Mouse (Mus musculus) liver, embryonic 14.5 days (tissue): ENCODE measurements around the gene Map3k11. TPM values are rescaled to one million over a fixed set of nuclear protein-coding genes. Genes with fewer than 3 reads are reported as not detected.

Experiments used
- ATAC-seq: fragments of 200-750 bp; cut with Nextera tagmentation; 2 replicates; pipeline ENCODE4 v1.8.0; 2017; ENCODE audit warnings: moderate number of reproducible peaks, mild to moderate bottlenecking, moderate library complexity; ENCODE audit not compliant: insufficient read depth
- DNase-seq, 3 experiments: peaks; one replicate each; pipeline ENCODE4 v3.0.0-alpha.2; 2012 to 2013; ENCODE audit warnings: low read depth in 3 of 3, low spot score in 3 of 3
- H3K27ac ChIP-seq: fragments of 300-500 bp; sonication (generic); 2 replicates; pipeline ENCODE4 v1.5.1; 2014; ENCODE audit warnings: moderate library complexity, mild to moderate bottlenecking, control low read depth, inconsistent platforms
- H3K27me3 ChIP-seq: fragments of 300-500 bp; sonication (generic); 2 replicates; pipeline ENCODE4 v1.6.1; 2014; ENCODE audit warnings: mild to moderate bottlenecking, low read length, moderate library complexity; ENCODE audit not compliant: control insufficient read depth, insufficient read depth
- H3K36me3 ChIP-seq: fragments of 300-500 bp; sonication (generic); replicated peaks from 2 replicates; pipeline ENCODE4 v1.6.1; 2014; ENCODE audit warnings: low read depth; ENCODE audit not compliant: control insufficient read depth, insufficient read depth
- H3K4me1 ChIP-seq, 2 experiments: fragments of 200-500 bp in 1 of 2; fragments of 300-500 bp in 1 of 2; sonication (generic) in 1 of 2; replicated peaks; 2 replicates each; pipeline ENCODE4 v1.6.1; 2012 to 2014; ENCODE audit warnings: antibody characterized with exemption in 1 of 2, inconsistent platforms in 1 of 2, low read length in 1 of 2; ENCODE audit not compliant: control insufficient read depth in 2 of 2, insufficient read depth in 2 of 2
- H3K4me2 ChIP-seq: fragments of 300-500 bp; sonication (generic); 2 replicates; pipeline ENCODE4 v1.6.1; 2014; ENCODE audit warnings: low read depth, mild to moderate bottlenecking, control low read depth, moderate library complexity
- H3K4me3 ChIP-seq, 2 experiments: fragments of 200-500 bp in 1 of 2; fragments of 300-500 bp in 1 of 2; sonication (generic) in 1 of 2; 2 replicates each; pipeline ENCODE4 v1.5.1; 2012 to 2014; ENCODE audit warnings: low read depth in 2 of 2, low read length in 2 of 2, mild to moderate bottlenecking in 2 of 2, control low read depth in 1 of 2, inconsistent platforms in 1 of 2, moderate library complexity in 1 of 2; ENCODE audit not compliant: insufficient read depth in 1 of 2
- H3K9ac ChIP-seq: fragments of 300-500 bp; sonication (generic); replicated peaks from 2 replicates; pipeline ENCODE4 v1.6.1; 2014; ENCODE audit warnings: mild to moderate bottlenecking, control low read depth, moderate library complexity
- H3K9me3 ChIP-seq: fragments of 300-500 bp; sonication (generic); 2 replicates; pipeline ENCODE4 v1.6.1; 2016; ENCODE audit warnings: low read length, mixed read lengths; ENCODE audit not compliant: control insufficient read depth
- CTCF ChIP-seq: IDR thresholded peaks from 2 replicates; pipeline ENCODE4 v1.5.1; 2016; ENCODE audit warnings: antibody characterized with exemption, low read depth, control low read depth
- EP300 ChIP-seq: IDR thresholded peaks from 2 replicates; pipeline ENCODE4 v1.6.1; 2016; ENCODE audit warnings: antibody characterized with exemption, low read depth
- WGBS: fragments of 180-500 bp; shearing (Covaris S2); extraction: QIAGEN DNeasy Blood & Tissue Kit; methylation state at CpG from one replicate; pipeline ENCODE4 v1.1.7; 2014; ENCODE audit not compliant: insufficient replicate concordance; 5-methylcytosine and 5-hydroxymethylcytosine counted together
- polyA plus RNA-seq, 2 experiments: library from polyadenylated mRNA; depleted of rRNA in 1 of 2; stranded (reverse) in 1 of 2; unstranded in 1 of 2; fragments of >200 nt; fragmentation: Nextera tagmentation in 1 of 2; extraction: Ambion mirVana in 1 of 2; gene quantifications; 2 replicates each; pipeline versions ENCODE4 v1.2.1 to v1.2.3; 2012 to 2014

The Map3k11 gene
- polyA plus RNA-seq, 2 experiments: 9.1 to 13.7 TPM

DNA sequence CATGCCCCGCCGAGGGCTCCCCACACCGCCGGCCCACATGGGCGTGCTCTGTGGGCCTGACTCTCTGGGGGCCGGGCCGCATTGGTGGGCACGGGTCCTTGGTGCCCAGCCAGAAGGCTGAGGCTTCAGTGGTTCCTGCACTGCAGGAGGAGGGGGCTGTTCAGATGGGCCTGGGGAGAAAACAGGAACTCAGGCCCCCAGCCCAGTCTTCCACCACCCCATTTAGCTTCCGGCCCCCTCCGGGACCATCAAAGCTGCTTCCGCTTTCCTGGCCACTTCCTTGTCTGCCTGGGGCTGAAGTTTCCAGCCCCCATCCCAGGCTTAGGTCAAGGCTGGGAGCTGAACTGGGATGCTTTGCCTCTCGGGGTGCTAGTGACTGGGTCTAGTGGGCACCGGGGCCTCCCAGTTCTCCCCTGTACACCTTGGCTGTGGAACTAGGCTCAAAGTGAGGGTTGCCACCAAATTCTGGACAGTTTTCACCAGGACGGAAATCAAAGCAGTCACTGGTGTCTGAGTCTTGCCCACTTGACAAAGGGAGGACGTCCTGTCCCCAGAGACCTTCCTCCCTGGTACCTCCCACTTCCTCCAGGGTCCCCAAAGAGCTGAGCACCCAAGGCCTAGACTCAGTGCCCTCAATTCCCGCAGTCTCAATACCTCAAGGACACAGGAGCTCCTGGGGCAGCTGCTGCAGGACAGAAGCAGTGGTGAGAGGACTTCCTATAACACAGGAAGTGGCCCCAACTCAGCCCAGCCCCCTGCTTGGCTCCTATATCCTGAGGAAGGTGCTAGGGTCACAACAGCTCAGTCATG lies 27.4 kb upstream of the Map3k11 start:
- WGBS: 22% methylated on average over 16 of the region's 16 CpGs
- TF ChIP-seq CTCF: no peak
- peak overlapping the region; percentile 28 to 79 for H3K4me3 ChIP-seq
- H3K36me3 ChIP-seq: peaks cover 22% of the 10 kb centered on the region
- H3K4me2 ChIP-seq: peak overlapping the region; percentile 95
- H3K9ac ChIP-seq: peak overlapping the region; percentile 80
- DNase-seq (no peak), ATAC-seq (no peak)
- no peaks in the 10 kb centered on the region for H3K27me3 ChIP-seq
- peak overlapping the region; percentile 38 for H3K27ac ChIP-seq
- peaks cover 29 to 35% of the 10 kb centered on the region in 2 experiments for H3K4me1 ChIP-seq
- no peaks in the 10 kb centered on the region for H3K9me3 ChIP-seq

DNA sequence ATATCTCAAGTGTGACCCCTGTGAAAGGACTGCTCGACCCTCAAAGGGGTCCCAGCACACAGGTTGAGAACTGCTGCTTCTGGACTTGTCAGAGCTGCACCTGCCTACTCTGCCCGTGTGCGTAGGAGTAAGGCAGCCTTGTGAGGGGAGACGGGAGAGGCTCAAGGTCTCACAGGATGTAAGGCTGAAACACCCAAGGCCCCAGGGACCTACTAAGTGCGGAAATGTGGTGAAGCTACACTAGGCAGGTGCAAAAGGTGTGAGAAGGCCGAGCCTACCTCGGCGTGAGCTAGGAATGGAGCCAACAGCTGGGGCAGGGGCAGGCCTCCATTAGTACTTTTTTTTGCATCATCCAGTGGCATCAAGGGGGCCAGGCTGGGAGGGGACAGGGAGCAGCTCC lies 26.2 kb upstream of the Map3k11 start:
- 55% methylated on average over 8 of the region's 8 CpGs for WGBS
- H3K4me2 ChIP-seq: peak overlapping the region; percentile 95
- peaks cover 24% of the 10 kb centered on the region for H3K36me3 ChIP-seq
- H3K9ac ChIP-seq: peak overlapping the region; percentile 80
- H3K9me3 ChIP-seq: no peaks in the 10 kb centered on the region
- H3K27ac ChIP-seq: peak overlapping the region; percentile 97
- H3K4me3 ChIP-seq: peak overlapping the region; percentile 79 to 84
- TF ChIP-seq CTCF (no peak), EP300 (no peak)
- DNase-seq (no peak), ATAC-seq (no peak)
- peaks cover 34 to 39% of the 10 kb centered on the region in 2 experiments for H3K4me1 ChIP-seq
- no peaks in the 10 kb centered on the region for H3K27me3 ChIP-seq

DNA sequence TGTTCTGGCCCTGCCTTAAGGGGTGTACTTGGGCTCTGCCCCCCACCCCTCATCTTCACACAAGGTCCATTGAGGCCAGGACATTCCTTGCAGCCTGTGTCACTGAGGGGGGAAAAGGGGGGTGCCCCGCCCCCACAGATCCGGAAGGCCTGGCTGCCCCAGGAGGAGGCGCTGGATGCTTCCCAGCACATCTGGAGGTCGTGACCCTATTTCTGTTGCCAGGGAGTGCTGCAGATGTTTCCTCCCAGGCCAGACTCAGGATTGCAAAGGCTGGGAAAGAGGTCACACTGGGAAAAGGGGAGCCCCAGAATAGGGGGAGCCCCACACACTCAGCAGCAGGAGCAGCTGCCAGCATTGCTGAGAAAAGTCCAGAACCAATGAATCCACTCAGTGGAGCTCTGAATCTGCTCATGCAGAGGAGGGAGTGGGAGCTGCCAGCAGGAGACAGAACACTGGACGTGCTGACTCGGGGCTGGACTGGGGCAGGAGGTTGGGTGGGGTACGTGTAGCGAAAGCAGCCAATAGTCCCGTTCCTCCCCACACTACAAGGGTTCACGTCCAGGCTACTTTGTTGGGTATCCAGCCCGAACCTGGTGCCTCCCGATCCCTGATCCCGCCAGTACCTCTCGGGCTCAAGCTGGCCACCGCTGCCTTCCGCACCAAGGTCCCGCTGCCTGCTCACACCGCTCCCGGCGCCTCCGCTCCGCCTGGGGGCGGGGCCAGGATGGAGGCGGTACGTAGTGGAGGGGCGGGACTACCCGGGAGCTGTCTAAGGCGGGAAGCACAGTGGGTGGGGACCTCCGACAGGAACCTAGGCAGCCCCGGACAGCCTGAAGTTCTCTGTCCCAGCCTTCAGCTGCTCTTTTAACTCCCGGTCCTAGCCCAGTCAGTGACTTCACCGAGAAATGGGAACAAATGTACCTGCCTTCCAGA lies 25.3 kb upstream of the Map3k11 start, which contains the start of gene Sipa1:
Sipa1 (minus strand) TSS at position 727 of the 933 bp plus-strand sequence.
- Histone ChIP-seq H3K9ac (peak within 1 kb of the TSS; percentile 80), H3K4me1 (peaks cover 34 to 39% of the 10 kb centered on the region in 2 experiments), H3K4me3 (peak within 1 kb of the TSS; percentile 79 to 84), H3K27me3 (no peaks in the 10 kb centered on the region), H3K27ac (peak within 1 kb of the TSS; percentile 97), H3K4me2 (peak within 1 kb of the TSS; percentile 95), H3K36me3 (peaks cover 20% of the 10 kb centered on the region), H3K9me3 (no peaks in the 10 kb centered on the region)
- DNase-seq (peak; percentile 90 to 92 (median 91)), ATAC-seq (peak; percentile 83)
- TF ChIP-seq EP300 (no peak), CTCF (peak; percentile 32)
- under 1% methylated on average over 32 of the region's 32 CpGs for WGBS

DNA sequence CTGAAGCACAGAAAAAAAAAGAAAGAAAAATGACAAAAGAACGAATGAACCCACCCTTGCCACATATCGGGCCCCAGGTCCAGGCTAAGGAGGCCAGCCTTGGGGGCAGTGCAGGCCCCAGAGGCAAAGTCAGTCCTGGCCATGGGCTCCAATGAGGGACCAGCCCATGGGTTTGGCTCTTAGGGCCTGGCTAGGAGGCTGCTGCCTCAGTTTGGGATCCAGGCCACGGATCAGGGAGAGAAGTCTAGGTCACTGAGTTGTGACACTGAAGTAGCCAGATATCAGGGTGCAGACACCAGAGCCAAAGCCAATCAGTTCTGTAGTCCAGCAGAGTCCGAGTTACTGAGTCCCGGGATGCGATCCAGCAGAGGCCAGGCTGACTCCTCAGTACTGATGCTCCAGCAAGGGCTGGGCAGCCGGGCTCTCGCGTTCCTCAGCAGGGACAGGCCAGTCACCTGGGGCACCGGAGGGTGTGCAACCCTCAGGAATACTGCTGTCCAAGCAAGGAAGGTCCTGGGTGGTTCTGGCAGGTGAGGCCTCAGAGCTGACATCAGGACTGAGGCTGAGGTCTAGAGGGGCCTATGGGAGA lies 23.8 kb upstream of the Map3k11 start:
- H3K9me3 ChIP-seq: no peaks in the 10 kb centered on the region
- H3K36me3 ChIP-seq: peaks cover 5% of the 10 kb centered on the region; the same call in 1 of the 2 replicates
- no peaks in the 10 kb centered on the region for H3K27me3 ChIP-seq
- 74% methylated on average over 10 of the region's 10 CpGs for WGBS
- H3K4me1 ChIP-seq: peaks cover 34 to 39% of the 10 kb centered on the region in 2 experiments
- ATAC-seq (no peak), DNase-seq (no peak)
- TF ChIP-seq CTCF (no peak), EP300 (no peak)
- peak overlapping the region; percentile 97 for H3K27ac ChIP-seq
- peak overlapping the region; percentile 95 for H3K4me2 ChIP-seq
- H3K9ac ChIP-seq: peak overlapping the region; percentile 80
- peak overlapping the region; percentile 12 to 79; a peak in 3 of 4 replicates for H3K4me3 ChIP-seq
